Mouse (Mus musculus): ENCODE results near the gene Il3.

- TF ChIP-seq CTCF (IDR thresholded peaks at IDR 0.05; ENCODE audit: low read depth) (no peak), EP300 (IDR thresholded peaks at IDR 0.05; ENCODE audit: low read depth) (no peak)
These were observed 17.3 kb downstream of the Il3 start for GRCm38 (mm10) chr11:54249748-54250147.

Data from liver, embryonic 14.5 days (tissue).